In the genomic region with DNA sequence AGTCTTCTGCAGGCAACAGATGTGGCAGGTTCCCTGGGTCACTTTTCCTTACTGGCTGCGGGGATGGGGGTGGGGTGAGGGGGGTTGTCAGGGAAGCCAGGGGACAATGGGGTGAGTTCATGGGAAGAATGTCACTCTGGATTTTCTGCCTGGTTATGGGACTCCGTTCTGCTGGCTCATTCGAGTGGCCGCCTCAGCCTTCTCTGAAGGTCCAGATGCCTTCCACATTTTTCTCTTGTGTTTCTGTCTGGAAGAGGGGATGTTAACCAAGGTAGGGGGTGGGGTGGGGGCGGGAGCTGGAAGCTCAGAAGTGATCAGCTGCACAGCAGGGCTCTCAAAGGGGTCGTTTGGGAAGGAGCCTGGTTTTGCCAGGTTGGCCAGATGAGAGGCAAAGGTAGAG, we compare ENCODE assay signal across 9 mouse cellular contexts. TPM values are rescaled to one million over a fixed set of nuclear protein-coding genes. Genes with fewer than 3 reads are reported as not detected.
A peak's percentile ranks its signal among the peaks of the same experiment; 100 is the strongest.
DNase-seq lines count a peak whose midpoint lies in the region; ATAC-seq and TF ChIP-seq lines count a peak whose summit lies in the region.
"Had no signal": no experiment of that assay in that cellular context is flagged by ENCODE, and none has a peak within 500 bp of the region (broad histone marks: within the 10 kb centered on the region; RNA-seq: fewer than 3 reads in every experiment).

No protein-coding gene starts in this region.

- H3K9me3 ChIP-seq in lung, postnatal 0 days (ENCODE audit: low read length): no peaks in the 10 kb centered on the region
- H3K9me3 ChIP-seq in forebrain, embryonic 16.5 days (ENCODE audit: control insufficient read depth, low read length): no peaks in the 10 kb centered on the region
- H3K9me3 ChIP-seq in midbrain, embryonic 10.5 days (replicated peaks): peaks cover 6% of the 10 kb centered on the region; the same call in 1 of the 2 replicates

- peaks cover 8% of the 10 kb centered on the region for H3K4me1 ChIP-seq in lung, postnatal 0 days (ENCODE audit: insufficient read depth, low read depth, low read length)
- peaks cover 36% of the 10 kb centered on the region for H3K4me1 ChIP-seq in forebrain, embryonic 16.5 days (replicated peaks; ENCODE audit: control insufficient read depth, insufficient read depth, low read length)
- H3K4me1 ChIP-seq in midbrain, embryonic 10.5 days: peaks cover 69% of the 10 kb centered on the region
- H3K4me1 ChIP-seq in cerebellum, adult 2 months (ENCODE audit: control insufficient read depth, insufficient read depth, low read length): no peaks in the 10 kb centered on the region

- no peak overlapping the region for H3K27ac ChIP-seq in lung, postnatal 0 days (ENCODE audit: low read length)
- H3K27ac ChIP-seq in forebrain, embryonic 16.5 days (ENCODE audit: low read length): peak overlapping the region; percentile 72
- peak overlapping the region; percentile 95 for H3K27ac ChIP-seq in midbrain, embryonic 10.5 days (replicated peaks)
- H3K27ac ChIP-seq in cerebellum, adult 2 months (ENCODE audit: insufficient read depth, low read length): no peak overlapping the region

- 0 out of 2 replicates have a peak overlapping the region, but pooled peaks have one; percentile 22 for H3K4me2 ChIP-seq in lung, postnatal 0 days (replicated peaks; ENCODE audit: low read depth, low read length)
- H3K4me2 ChIP-seq in forebrain, embryonic 16.5 days (ENCODE audit: low read length): peak overlapping the region; percentile 82

- H3K4me3 ChIP-seq in lung, postnatal 0 days (ENCODE audit: low read depth, low read length): no peak overlapping the region
- H3K4me3 ChIP-seq in forebrain, embryonic 16.5 days (replicated peaks; ENCODE audit: low read length): peak overlapping the region; percentile 84
- H3K4me3 ChIP-seq in midbrain, embryonic 10.5 days: peak overlapping the region; percentile 90
- H3K4me3 ChIP-seq in cerebellum, adult 2 months (replicated peaks; ENCODE audit: insufficient read depth, low read depth, low read length): no peak overlapping the region

- no peak for TF ChIP-seq CTCF in lung, postnatal 0 days (IDR thresholded peaks at IDR 0.05)
- TF ChIP-seq CTCF in cerebellum, adult 2 months (IDR thresholded peaks at IDR 0.05; ENCODE audit: borderline replicate concordance, insufficient read depth, low read depth, low read length): no peak

- DNase-seq in lung, postnatal 0 days (ENCODE audit: low spot score): no peak
- DNase-seq in lung, postnatal 10 days: no peak
- DNase-seq in midbrain, embryonic 10.5 days (ENCODE audit: low spot score): peak; percentile 74
- DNase-seq in gastrocnemius, adult 8-10 months (ENCODE audit: low spot score in 2 of 2): no peak
- no peak for DNase-seq in cerebellum, adult 2 months
- no peak for DNase-seq in cerebellum, adult 11 months
- no peak for DNase-seq in left cerebral cortex, postnatal 10 days (ENCODE audit: extremely low spot score in 1 of 2, low spot score in 2 of 2)
- DNase-seq: kidney, adult 8-10 months had no signal

- no peaks in the 10 kb centered on the region for H3K36me3 ChIP-seq in lung, postnatal 0 days (ENCODE audit: insufficient read depth, low read length)
- H3K36me3 ChIP-seq in forebrain, embryonic 16.5 days (ENCODE audit: control insufficient read depth, insufficient read depth): peaks cover 3% of the 10 kb centered on the region; the same call in 1 of the 2 replicates
- H3K36me3 ChIP-seq in midbrain, embryonic 10.5 days: peaks cover 38% of the 10 kb centered on the region

- intact Hi-C loops in left cerebral cortex, postnatal 10 days (cut with DNase I): loop anchor here (5.0 kb wide), 1 partner anchor 89 kb away; no protein-coding TSS in a partner anchor

- no peak overlapping the region for H3K9ac ChIP-seq in lung, postnatal 0 days (replicated peaks; ENCODE audit: low read depth)
- peak overlapping the region; percentile 90 for H3K9ac ChIP-seq in forebrain, embryonic 16.5 days (replicated peaks; ENCODE audit: low read depth, low read length)

- no peak for ATAC-seq in lung, postnatal 0 days
- ATAC-seq in forebrain, embryonic 16.5 days: no peak

- WGBS in lung, postnatal 0 days: 18% methylated on average over 6 of the region's 6 CpGs
- 5% methylated on average over 6 of the region's 6 CpGs for WGBS in forebrain, embryonic 16.5 days
- under 1% methylated on average over 6 of the region's 6 CpGs for WGBS in midbrain, embryonic 10.5 days
- WGBS in cerebellum, adult 2 months: 70% methylated on average over 6 of the region's 6 CpGs

- H3K27me3 ChIP-seq in lung, postnatal 0 days (replicated peaks; ENCODE audit: insufficient read depth, low read length): peaks cover 5% of the 10 kb centered on the region; the same call in 1 of the 2 replicates
- no peaks in the 10 kb centered on the region for H3K27me3 ChIP-seq in forebrain, embryonic 16.5 days (replicated peaks; ENCODE audit: control insufficient read depth, insufficient read depth, low read length)
- H3K27me3 ChIP-seq in midbrain, embryonic 10.5 days (ENCODE audit: low read depth, poor library complexity, severe bottlenecking): peaks cover 15% of the 10 kb centered on the region
- peaks cover 1% of the 10 kb centered on the region; the same call in 1 of the 2 replicates for H3K27me3 ChIP-seq in cerebellum, adult 2 months (ENCODE audit: control insufficient read depth, insufficient read depth, low read length)

- TF ChIP-seq EP300 in lung, postnatal 0 days (IDR thresholded peaks at IDR 0.05): no peak

- no peak for TF ChIP-seq POLR2A in cerebellum, adult 2 months (IDR thresholded peaks at IDR 0.05; ENCODE audit: borderline replicate concordance, insufficient read depth, low read length)

RNA-seq across cellular contexts. Expression of a gene that starts 2.1 kb away (rescaled TPM):
- polyA plus RNA-seq in lung, postnatal 0 days (2015; fragmentation: Nextera tagmentation; extraction: Ambion mirVana): 51.4 and 58.5 TPM in 2 replicates
- polyA plus RNA-seq in forebrain, embryonic 16.5 days (2015; fragmentation: Nextera tagmentation; extraction: Ambion mirVana): 279 and 331 TPM in 2 replicates
- polyA plus RNA-seq in midbrain, embryonic 10.5 days (2016; fragmentation: Nextera tagmentation; extraction: Ambion mirVana): 585 and 600 TPM in 2 replicates
- under 1 TPM in 3 of 4 experiments, not detected in 1; 0.21 to 0.53 (median 0.29) TPM for total RNA-seq in gastrocnemius, adult 8-10 months (2022)
- 63.0 and 78.5 TPM in 2 replicates for polyA plus RNA-seq in cerebellum, adult 2 months (2012; rRNA removed)
- 100 to 1,000 TPM; 109 to 114 TPM for total RNA-seq in left cerebral cortex, postnatal 10 days (2021)

RNA-seq across cellular contexts. Expression of a gene that starts 48.2 kb away (rescaled TPM):
- 30.7 and 32.6 TPM in 2 replicates for polyA plus RNA-seq in lung, postnatal 0 days (2015; fragmentation: Nextera tagmentation; extraction: Ambion mirVana)
- polyA plus RNA-seq in forebrain, embryonic 16.5 days (2015; fragmentation: Nextera tagmentation; extraction: Ambion mirVana): 26.8 and 31.0 TPM in 2 replicates
- polyA plus RNA-seq in midbrain, embryonic 10.5 days (2016; fragmentation: Nextera tagmentation; extraction: Ambion mirVana): 48.2 and 49.9 TPM in 2 replicates
- total RNA-seq in gastrocnemius, adult 8-10 months (2022): 100 to 1,000 TPM; 100 to 289 (median 178) TPM
- polyA plus RNA-seq in cerebellum, adult 2 months (2012; rRNA removed): 63.0 and 81.6 TPM in 2 replicates
- total RNA-seq in left cerebral cortex, postnatal 10 days (2021): 10 to 100 TPM; 97.0 to 98.9 TPM

Comparison
In these comparisons a context has a peak if more than half of its experiments do, and no peak if none do; other contexts are left out.
1. H3K27ac ChIP-seq: peak in forebrain, embryonic 16.5 days (single experiment) and midbrain, embryonic 10.5 days (single experiment); none in lung, postnatal 0 days (single experiment) and cerebellum, adult 2 months (single experiment).
2. H3K4me3 ChIP-seq: peak in forebrain, embryonic 16.5 days (single experiment) and midbrain, embryonic 10.5 days (single experiment); none in lung, postnatal 0 days (single experiment) and cerebellum, adult 2 months (single experiment).